Mouse (Mus musculus): ENCODE results near the gene Prss57. TPM values are rescaled to one million over a fixed set of nuclear protein-coding genes. Genes with fewer than 3 reads are reported as not detected.

Prss57 gene
- polyA plus RNA-seq, 1 experiment from 2014 or later = 0.57 TPM

- Histone ChIP-seq H3K4me2 (ENCODE audit: low read depth, low read length) (no peak overlapping the region), H3K27ac (ENCODE audit: low read length) (no peak overlapping the region), H3K9ac (ENCODE audit: low read length) (no peak overlapping the region), H3K27me3 (ENCODE audit: control insufficient read depth, insufficient read depth, low read depth, low read length) (no peaks in the 10 kb centered on the region), H3K36me3 (ENCODE audit: control insufficient read depth, insufficient read depth, low read length) (peaks cover 42% of the 10 kb centered on the region), H3K4me3 (ENCODE audit: low read length) (no peak overlapping the region), H3K4me1 (replicated peaks; ENCODE audit: control insufficient read depth, insufficient read depth, low read length) (peaks cover 6% of the 10 kb centered on the region), H3K9me3 (ENCODE audit: control insufficient read depth, low read length) (peaks cover 23% of the 10 kb centered on the region)
- ATAC-seq (ENCODE audit: low read depth) = no peak
- WGBS = 89% methylated on average over 15 of the region's 15 CpGs
Observed at GRCm38 (mm10) chr10:79743650-79744365, 47.0 kb downstream of the Prss57 start.

GRCm38 (mm10) chr10:79743161-79743560 is 47.6 kb downstream of the Prss57 start:
- H3K4me1 ChIP-seq (replicated peaks; ENCODE audit: control insufficient read depth, insufficient read depth, low read length) = peaks cover 6% of the 10 kb centered on the region
- H3K9ac ChIP-seq (ENCODE audit: low read length) = no peak overlapping the region
- no peaks in the 10 kb centered on the region for H3K27me3 ChIP-seq (ENCODE audit: control insufficient read depth, insufficient read depth, low read depth, low read length)
- peaks cover 29% of the 10 kb centered on the region for H3K9me3 ChIP-seq (ENCODE audit: control insufficient read depth, low read length)
- H3K27ac ChIP-seq (ENCODE audit: low read length) = no peak overlapping the region
- no peak for ATAC-seq (ENCODE audit: low read depth)
- H3K4me3 ChIP-seq (ENCODE audit: low read length) = no peak overlapping the region
- no peak overlapping the region for H3K4me2 ChIP-seq (ENCODE audit: low read depth, low read length)
- WGBS = 90% methylated on average over 11 of the region's 11 CpGs
- H3K36me3 ChIP-seq (ENCODE audit: control insufficient read depth, insufficient read depth, low read length) = peaks cover 49% of the 10 kb centered on the region

GRCm38 (mm10) chr10:79740863-79741262 is 49.9 kb downstream of the Prss57 start:
- Histone ChIP-seq H3K4me3 (ENCODE audit: low read length) (no peak overlapping the region), H3K27me3 (ENCODE audit: control insufficient read depth, insufficient read depth, low read depth, low read length) (peaks cover 2% of the 10 kb centered on the region; the same call in 1 of the 2 replicates), H3K9ac (ENCODE audit: low read length) (no peak overlapping the region), H3K9me3 (ENCODE audit: control insufficient read depth, low read length) (peaks cover 48% of the 10 kb centered on the region), H3K4me2 (ENCODE audit: low read depth, low read length) (no peak overlapping the region), H3K27ac (ENCODE audit: low read length) (no peak overlapping the region), H3K4me1 (replicated peaks; ENCODE audit: control insufficient read depth, insufficient read depth, low read length) (peaks cover 6% of the 10 kb centered on the region), H3K36me3 (ENCODE audit: control insufficient read depth, insufficient read depth, low read length) (peaks cover 72% of the 10 kb centered on the region)
- ATAC-seq (ENCODE audit: low read depth) = no peak
- WGBS = 76% methylated on average over 11 of the region's 11 CpGs

- Histone ChIP-seq H3K4me2 (ENCODE audit: low read depth, low read length) (no peak overlapping the region), H3K4me3 (ENCODE audit: low read length) (no peak overlapping the region), H3K9me3 (ENCODE audit: control insufficient read depth, low read length) (peaks cover 53% of the 10 kb centered on the region), H3K9ac (ENCODE audit: low read length) (no peak overlapping the region), H3K27ac (ENCODE audit: low read length) (no peak overlapping the region), H3K4me1 (replicated peaks; ENCODE audit: control insufficient read depth, insufficient read depth, low read length) (no peaks in the 10 kb centered on the region), H3K27me3 (ENCODE audit: control insufficient read depth, insufficient read depth, low read depth, low read length) (peaks cover 3% of the 10 kb centered on the region; the same call in 1 of the 2 replicates), H3K36me3 (ENCODE audit: control insufficient read depth, insufficient read depth, low read length) (peaks cover 81% of the 10 kb centered on the region)
- WGBS = 95% methylated on average over 28 of the region's 28 CpGs
- ATAC-seq (ENCODE audit: low read depth) = no peak
Observed at GRCm38 (mm10) chr10:79739234-79739633, 51.5 kb downstream of the Prss57 start.

- Histone ChIP-seq H3K27ac (ENCODE audit: low read length) (no peak overlapping the region), H3K9ac (ENCODE audit: low read length) (no peak overlapping the region), H3K9me3 (ENCODE audit: control insufficient read depth, low read length) (peaks cover 53% of the 10 kb centered on the region), H3K4me1 (replicated peaks; ENCODE audit: control insufficient read depth, insufficient read depth, low read length) (no peaks in the 10 kb centered on the region), H3K36me3 (ENCODE audit: control insufficient read depth, insufficient read depth, low read length) (peaks cover 85% of the 10 kb centered on the region), H3K4me2 (ENCODE audit: low read depth, low read length) (no peak overlapping the region), H3K4me3 (ENCODE audit: low read length) (no peak overlapping the region), H3K27me3 (ENCODE audit: control insufficient read depth, insufficient read depth, low read depth, low read length) (peaks cover 3% of the 10 kb centered on the region; the same call in 1 of the 2 replicates)
- 94% methylated on average over 10 of the region's 10 CpGs for WGBS
- no peak for ATAC-seq (ENCODE audit: low read depth)
Observed at GRCm38 (mm10) chr10:79738259-79738658, 52.5 kb downstream of the Prss57 start.

- Histone ChIP-seq H3K9me3 (ENCODE audit: control insufficient read depth, low read length) (peaks cover 53% of the 10 kb centered on the region), H3K4me1 (replicated peaks; ENCODE audit: control insufficient read depth, insufficient read depth, low read length) (no peaks in the 10 kb centered on the region), H3K9ac (ENCODE audit: low read length) (no peak overlapping the region), H3K27me3 (ENCODE audit: control insufficient read depth, insufficient read depth, low read depth, low read length) (peaks cover 3% of the 10 kb centered on the region; the same call in 1 of the 2 replicates), H3K4me2 (ENCODE audit: low read depth, low read length) (no peak overlapping the region), H3K4me3 (ENCODE audit: low read length) (no peak overlapping the region), H3K27ac (ENCODE audit: low read length) (no peak overlapping the region), H3K36me3 (ENCODE audit: control insufficient read depth, insufficient read depth, low read length) (peaks cover 74% of the 10 kb centered on the region)
- ATAC-seq (ENCODE audit: low read depth) = no peak
- WGBS = 76% methylated on average over 12 of the region's 14 CpGs
Observed at GRCm38 (mm10) chr10:79736706-79737105, 54.1 kb downstream of the Prss57 start.

GRCm38 (mm10) chr10:79735361-79735760 is 55.4 kb downstream of the Prss57 start:
- H3K9ac ChIP-seq (ENCODE audit: low read length) = no peak overlapping the region
- peak overlapping the region; percentile 22 for H3K4me2 ChIP-seq (ENCODE audit: low read depth, low read length)
- H3K27ac ChIP-seq (ENCODE audit: low read length) = no peak overlapping the region
- WGBS = 23% methylated on average over 35 of the region's 52 CpGs
- ATAC-seq (ENCODE audit: low read depth) = 0 out of 2 replicates have a peak, but pooled peaks have one; percentile 30
- no peak overlapping the region for H3K4me3 ChIP-seq (ENCODE audit: low read length)
- H3K36me3 ChIP-seq (ENCODE audit: control insufficient read depth, insufficient read depth, low read length) = peaks cover 61% of the 10 kb centered on the region
- H3K9me3 ChIP-seq (ENCODE audit: control insufficient read depth, low read length) = peaks cover 46% of the 10 kb centered on the region
- H3K4me1 ChIP-seq (replicated peaks; ENCODE audit: control insufficient read depth, insufficient read depth, low read length) = no peaks in the 10 kb centered on the region
- peaks cover 3% of the 10 kb centered on the region; the same call in 1 of the 2 replicates for H3K27me3 ChIP-seq (ENCODE audit: control insufficient read depth, insufficient read depth, low read depth, low read length)

- no peak overlapping the region for H3K4me2 ChIP-seq (ENCODE audit: low read depth, low read length)
- H3K4me3 ChIP-seq (ENCODE audit: low read length) = no peak overlapping the region
- H3K9me3 ChIP-seq (ENCODE audit: control insufficient read depth, low read length) = peaks cover 31% of the 10 kb centered on the region
- H3K27ac ChIP-seq (ENCODE audit: low read length) = no peak overlapping the region
- H3K27me3 ChIP-seq (ENCODE audit: control insufficient read depth, insufficient read depth, low read depth, low read length) = peaks cover 3% of the 10 kb centered on the region; the same call in 1 of the 2 replicates
- no peaks in the 10 kb centered on the region for H3K4me1 ChIP-seq (replicated peaks; ENCODE audit: control insufficient read depth, insufficient read depth, low read length)
- peaks cover 46% of the 10 kb centered on the region for H3K36me3 ChIP-seq (ENCODE audit: control insufficient read depth, insufficient read depth, low read length)
- 92% methylated on average over 15 of the region's 15 CpGs for WGBS
- no peak overlapping the region for H3K9ac ChIP-seq (ENCODE audit: low read length)
- no peak for ATAC-seq (ENCODE audit: low read depth)
Observed at GRCm38 (mm10) chr10:79733847-79734246, 56.9 kb downstream of the Prss57 start.

- H3K36me3 ChIP-seq (ENCODE audit: control insufficient read depth, insufficient read depth, low read length) = peaks cover 32% of the 10 kb centered on the region
- no peaks in the 10 kb centered on the region for H3K4me1 ChIP-seq (replicated peaks; ENCODE audit: control insufficient read depth, insufficient read depth, low read length)
- ATAC-seq (ENCODE audit: low read depth) = no peak
- H3K27me3 ChIP-seq (ENCODE audit: control insufficient read depth, insufficient read depth, low read depth, low read length) = peaks cover 3% of the 10 kb centered on the region; the same call in 1 of the 2 replicates
- no peak overlapping the region for H3K4me2 ChIP-seq (ENCODE audit: low read depth, low read length)
- no peak overlapping the region for H3K27ac ChIP-seq (ENCODE audit: low read length)
- 95% methylated on average over 1 of the region's 1 CpGs for WGBS
- H3K4me3 ChIP-seq (ENCODE audit: low read length) = no peak overlapping the region
- H3K9me3 ChIP-seq (ENCODE audit: control insufficient read depth, low read length) = peaks cover 19% of the 10 kb centered on the region
- H3K9ac ChIP-seq (ENCODE audit: low read length) = no peak overlapping the region
Observed at GRCm38 (mm10) chr10:79732500-79732899, 58.3 kb downstream of the Prss57 start.
